Mouse (Mus musculus): ENCODE results near the gene Cdkl5. TPM values are rescaled to one million over a fixed set of nuclear protein-coding genes. Genes with fewer than 3 reads are reported as not detected.

The Cdkl5 gene
- 1 to 10 TPM; 2.2 to 2.8 TPM for total RNA-seq (2021)
- long read RNA-seq, experiment 1, result 0 reads
- long read RNA-seq, experiment 2, result 0 reads

DNA sequence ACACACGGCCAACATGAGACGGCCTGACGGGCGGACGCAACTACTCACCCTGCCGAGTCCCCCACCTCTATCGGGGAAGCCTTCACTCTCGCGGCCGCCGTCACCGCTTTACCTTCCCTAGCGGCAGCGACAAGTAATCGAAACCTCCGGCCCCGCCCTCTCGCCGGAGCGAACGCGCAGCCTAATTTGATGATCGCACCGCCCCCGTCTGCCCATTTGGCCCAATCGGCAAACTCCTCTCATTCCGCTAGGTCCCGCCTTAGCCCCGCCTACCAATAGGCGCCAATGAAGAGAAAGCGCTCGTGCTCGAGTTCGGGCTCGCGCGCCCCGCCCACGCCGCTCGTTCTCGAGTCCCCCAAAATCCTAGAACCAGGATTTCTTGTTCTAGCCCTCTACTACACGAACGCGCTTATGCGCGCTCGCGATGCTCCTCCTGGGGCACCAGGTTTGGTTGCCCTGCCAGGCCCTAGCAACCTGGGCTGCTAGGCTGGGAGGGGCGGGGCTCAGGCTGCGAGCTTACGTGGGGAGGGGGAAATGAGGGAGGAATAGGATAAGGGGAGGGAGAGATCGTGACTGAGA, at the start of gene Cdkl5:
TSS of gene Cdkl5 (minus strand) at position 162 of the 579 bp plus-strand sequence.
- DNase-seq (ENCODE audit: low spot score in 2 of 2), result peak; percentile 80 to 92

DNA sequence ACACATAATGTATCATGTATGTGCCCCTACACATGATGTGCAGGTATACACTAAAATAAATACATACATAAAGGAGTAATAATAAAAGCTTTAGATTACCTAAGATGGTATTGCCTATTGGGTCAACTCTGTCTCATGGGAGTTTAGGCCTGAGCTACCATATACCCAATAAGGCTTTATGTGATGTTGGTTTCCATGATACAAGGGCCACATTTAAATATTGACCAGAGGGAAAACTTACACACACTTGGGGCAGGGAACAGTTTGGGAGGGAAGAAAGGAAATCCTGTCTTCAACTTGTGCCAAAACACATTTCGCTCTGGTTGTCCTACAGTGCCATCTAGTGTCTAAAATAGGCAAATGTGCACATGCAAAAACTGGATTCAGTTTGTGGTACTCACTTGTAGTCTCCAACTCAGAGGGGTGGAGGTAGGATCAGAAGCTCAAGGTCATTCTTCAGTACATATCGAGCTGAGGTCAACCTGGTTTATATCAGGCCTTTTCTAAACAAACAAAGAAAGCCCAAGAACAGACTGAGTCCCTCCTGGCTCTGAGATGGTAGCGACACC, 38.8 kb upstream of the Cdkl5 start:
- DNase-seq (ENCODE audit: low spot score in 2 of 2), result peak in 1 of 2 experiments; percentile 9

DNA sequence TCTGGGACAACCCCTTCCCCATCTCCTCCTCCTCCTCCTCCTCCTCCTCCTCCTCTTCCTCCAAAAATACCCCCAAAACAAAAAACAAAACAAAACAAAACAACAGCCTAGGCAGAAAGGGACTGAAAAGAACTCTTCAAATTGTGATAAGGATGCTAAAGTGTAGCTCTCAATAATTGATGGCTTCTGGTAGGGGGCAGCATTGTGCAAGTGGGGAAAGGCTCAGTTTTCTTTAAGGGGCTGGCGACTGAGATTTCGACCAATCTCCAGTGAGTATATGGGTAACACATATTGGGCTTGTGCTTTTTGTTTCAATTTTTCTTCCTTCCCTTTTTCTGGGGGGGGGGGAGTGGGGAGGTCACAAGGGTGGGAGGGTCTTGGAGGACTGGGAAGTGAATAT, 37.9 kb upstream of the Cdkl5 start:
- no peak for DNase-seq (ENCODE audit: low spot score in 2 of 2)

DNA sequence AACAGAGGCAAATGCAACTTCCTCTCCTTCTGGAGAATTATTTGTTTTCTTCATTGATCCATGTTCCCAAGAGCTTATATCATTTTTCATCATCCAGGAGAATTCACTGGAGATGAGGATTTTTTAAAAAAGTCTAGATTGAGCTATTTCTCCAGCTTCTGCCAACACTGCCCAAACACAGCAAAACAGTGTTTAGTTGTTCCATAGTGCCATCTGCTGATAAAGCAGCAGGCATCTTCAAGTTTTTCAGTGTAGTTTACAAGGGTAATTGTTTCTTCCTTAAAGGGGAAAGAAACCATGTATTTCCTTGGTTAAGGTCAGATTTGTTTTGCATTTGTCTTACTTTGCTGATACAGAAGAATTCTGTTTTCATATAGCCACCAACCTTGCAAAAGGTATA, 35.7 kb upstream of the Cdkl5 start:
- DNase-seq (ENCODE audit: low spot score in 2 of 2), result no peak

DNA sequence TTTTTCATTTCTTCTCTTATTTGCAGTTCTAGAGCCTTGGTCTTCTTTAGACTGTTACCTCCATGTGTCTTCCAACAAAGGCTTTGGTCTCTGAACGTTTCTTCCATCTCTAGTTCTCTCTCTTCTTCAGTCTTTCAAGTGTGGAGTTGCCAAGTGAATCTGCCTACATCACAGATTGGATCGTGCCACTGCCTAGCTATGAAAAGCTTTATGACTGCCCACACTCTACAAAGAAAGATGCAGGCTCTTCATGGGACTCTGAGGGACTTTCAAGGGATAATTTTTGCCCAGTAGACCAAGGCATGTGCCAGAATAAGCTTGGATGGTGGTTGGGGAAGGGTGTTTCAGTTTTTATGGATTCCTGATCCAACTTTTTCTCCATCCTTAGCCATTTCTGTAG, 30.0 kb upstream of the Cdkl5 start:
- no peak for DNase-seq (ENCODE audit: low spot score in 2 of 2)

DNA sequence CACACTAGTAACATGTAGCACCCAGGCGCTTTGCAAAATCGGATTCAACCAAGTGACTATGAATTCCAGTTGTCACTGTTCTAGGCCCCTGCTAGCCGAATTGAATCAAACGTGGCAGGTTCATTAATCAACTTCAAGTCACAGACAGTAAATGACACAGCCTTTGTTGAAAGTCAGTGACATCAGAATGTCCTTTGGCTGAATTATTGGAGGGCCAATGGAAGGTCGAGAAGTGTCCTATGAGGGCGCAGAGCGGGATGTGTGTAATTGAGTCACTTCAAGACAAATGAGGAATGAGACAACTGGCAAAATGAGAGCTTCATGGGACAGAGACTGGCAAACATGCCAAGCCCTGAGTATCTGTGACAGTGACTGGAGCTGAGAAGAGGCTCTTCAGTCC, 27.0 kb upstream of the Cdkl5 start:
- DNase-seq (ENCODE audit: low spot score in 2 of 2), result no peak

DNA sequence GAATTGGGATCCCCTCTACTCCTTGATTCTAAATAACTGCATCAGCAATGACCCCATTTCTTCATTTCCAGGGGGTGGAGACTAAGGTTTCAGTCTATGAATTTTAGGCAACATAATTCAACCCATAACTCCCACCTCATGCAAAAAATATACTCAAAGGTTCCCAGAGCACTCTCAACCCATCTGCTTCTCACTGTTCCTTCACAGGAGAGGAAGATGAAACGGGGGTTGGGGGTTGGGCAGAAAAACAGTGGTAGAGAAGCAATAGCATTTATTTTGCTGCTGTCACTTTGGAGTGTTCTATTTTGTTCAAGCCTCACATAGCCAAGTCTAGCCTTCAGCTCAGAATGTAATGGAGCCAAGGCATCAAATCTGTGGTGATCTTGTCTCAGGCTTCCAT, 23.7 kb upstream of the Cdkl5 start:
- no peak for DNase-seq (ENCODE audit: low spot score in 2 of 2)

DNA sequence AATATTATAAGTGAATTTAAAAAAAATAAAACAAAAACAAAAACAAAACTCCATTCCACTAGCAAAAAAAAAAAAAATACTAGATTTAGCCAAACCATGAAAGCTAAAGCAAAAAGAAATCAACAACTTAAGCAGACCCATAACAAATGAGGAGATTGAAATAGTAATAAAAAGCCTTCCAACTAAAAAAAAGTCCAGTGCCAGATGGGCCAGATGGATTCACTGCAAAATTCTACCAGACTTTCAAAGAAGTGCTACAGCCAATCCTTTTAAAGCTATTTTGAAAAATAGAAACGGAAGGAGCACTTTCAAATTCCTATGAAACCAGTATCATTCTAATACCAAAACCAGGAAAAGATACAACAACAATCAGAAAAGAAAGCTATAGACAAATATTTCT, 11.8 kb upstream of the Cdkl5 start:
- no peak for DNase-seq (ENCODE audit: low spot score in 2 of 2)

DNA sequence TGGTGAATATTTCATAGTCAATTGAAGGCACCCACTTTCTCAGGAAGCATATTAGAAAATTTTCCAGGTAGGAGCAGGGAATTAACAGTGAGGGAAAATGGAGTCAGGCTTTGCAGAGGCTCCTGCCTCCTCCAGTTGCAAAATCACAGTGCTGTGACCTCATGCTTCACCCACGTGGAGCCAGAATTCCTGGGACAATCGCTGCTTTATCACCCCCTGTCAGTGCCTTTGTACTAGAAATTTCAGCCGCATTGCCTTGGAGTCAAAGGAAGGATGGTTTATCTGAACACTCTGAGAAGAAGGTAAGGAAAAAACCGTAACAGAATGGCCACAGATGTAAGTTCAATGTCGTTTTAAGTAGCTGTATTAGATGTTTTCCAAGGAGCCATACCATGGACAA, 1.5 kb upstream of the Cdkl5 start:
- no peak for DNase-seq (ENCODE audit: low spot score in 2 of 2)

DNA sequence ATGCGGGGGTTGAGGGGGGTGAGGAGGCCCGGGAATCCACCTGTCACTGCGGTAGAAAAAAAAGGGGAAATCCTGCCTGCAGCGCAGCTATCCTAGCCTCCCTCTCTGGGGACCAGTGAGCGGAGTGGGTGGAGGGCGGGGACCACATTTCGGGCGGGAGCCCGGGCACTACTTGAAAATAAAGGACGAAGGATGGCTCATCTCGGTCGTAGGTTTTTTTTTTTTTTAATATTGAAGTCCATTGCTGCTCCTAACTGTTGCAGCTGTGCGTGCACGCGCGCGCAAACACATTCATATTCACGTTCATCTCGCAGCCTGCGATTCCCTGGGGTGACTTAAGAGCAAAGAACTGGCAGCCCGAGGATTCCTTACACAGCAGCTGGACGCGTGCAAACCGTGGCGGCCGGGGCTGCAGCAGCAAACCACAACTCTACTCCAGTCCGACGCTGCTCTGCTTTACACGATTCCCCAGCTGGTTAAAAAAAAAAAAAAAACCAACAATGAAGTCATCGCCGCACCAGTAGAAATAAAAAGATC, 695 bp upstream of the Cdkl5 start:
- peak; percentile 16 to 31 for DNase-seq (ENCODE audit: low spot score in 2 of 2)

DNA sequence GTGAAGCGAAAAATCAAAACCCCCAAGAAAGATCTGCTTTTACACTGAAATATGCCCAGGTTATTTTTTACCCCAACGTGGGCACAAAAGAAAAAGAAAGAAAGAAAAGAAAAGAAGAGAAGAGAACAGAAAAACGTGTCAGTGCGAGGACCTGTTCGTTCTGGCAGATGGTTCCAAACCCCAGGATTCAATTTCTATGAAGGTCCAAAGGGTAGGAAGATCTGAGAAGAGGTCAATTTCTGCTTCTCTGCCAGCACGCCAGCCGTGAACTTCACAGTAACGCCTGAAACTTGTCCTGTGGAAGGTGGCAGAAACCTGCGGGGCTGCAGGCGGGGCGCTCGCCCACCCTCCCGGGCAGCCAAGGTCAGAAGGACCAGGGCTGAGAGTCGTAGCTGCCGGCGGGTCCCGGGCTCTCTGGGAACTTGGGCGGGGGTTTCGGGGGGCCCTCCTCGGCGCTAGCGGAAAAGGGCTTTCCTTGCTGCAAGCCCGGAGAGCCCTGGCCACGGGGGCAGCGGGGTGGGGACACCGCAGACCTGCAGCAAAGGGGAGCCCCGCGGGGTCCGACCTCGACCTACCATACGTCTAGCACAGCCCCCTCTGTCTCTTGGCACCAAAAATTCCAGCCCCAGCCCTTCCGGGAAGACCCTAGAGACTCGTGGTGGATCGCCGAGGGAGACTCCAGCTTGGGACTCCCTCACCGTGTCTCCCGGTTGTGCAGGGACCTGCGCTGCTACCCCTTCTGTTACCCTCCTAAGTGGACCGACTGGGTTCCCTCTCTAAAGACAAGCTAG, 560 bp downstream of the Cdkl5 start:
- peak; percentile 7 to 16 for DNase-seq (ENCODE audit: low spot score in 2 of 2)

DNA sequence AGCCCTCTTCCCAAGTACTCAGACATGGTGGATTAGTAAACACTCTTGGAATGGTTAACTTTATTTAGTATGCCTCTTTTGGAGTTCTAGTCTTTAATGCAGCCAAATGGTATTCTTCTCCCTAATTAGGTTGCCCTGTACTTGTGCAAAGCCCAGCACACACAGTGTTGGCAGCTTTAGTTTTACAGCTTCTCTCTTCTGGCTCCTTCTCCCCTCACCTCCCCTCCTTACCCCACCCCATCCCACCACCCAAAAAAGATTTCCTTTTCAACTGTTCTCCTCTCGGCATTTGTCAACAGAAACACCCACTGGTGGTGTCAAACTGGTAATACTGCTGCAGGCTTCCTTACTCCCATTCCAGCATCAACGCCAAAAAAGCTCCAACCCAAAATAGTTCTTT, 1.8 kb downstream of the Cdkl5 start:
- DNase-seq (ENCODE audit: low spot score in 2 of 2), result no peak

DNA sequence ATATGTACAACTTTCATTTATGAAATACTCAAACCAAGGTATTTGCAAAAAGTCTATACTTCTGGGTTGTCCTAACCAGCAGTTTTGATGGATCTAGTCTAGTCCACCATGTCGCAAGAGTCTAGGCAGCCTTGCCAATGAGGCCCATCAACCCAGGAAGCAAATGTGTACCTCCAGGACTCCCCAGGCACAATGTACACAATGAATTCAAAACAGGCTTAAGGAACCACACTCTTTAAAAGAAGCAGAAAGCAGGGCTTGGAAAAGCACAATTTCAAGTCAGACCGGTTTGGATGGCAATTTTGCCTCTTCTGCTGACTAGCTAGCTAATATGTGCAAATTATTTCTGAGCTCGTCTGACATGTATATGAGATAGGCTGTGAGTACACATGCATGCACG, 4.2 kb downstream of the Cdkl5 start:
- DNase-seq (ENCODE audit: low spot score in 2 of 2), result no peak

DNA sequence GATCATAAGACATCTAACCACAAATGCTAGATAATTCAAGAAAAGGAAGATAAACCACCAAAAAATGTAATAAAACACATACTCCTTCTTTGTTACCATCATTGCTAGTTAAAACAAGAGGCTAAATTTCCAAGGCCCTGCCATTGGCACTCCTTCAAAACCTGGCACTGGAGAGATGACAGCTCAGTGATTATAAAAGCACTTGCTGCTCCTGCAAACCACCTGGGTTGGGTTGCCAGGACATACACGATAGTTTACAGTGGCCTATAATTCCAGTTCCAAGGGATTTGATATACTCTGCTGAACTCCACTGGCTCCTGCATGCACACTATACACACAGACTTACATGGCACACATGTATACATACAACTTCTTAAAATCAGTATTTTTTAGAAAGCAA, 16.6 kb downstream of the Cdkl5 start:
- no peak for DNase-seq (ENCODE audit: low spot score in 2 of 2)

DNA sequence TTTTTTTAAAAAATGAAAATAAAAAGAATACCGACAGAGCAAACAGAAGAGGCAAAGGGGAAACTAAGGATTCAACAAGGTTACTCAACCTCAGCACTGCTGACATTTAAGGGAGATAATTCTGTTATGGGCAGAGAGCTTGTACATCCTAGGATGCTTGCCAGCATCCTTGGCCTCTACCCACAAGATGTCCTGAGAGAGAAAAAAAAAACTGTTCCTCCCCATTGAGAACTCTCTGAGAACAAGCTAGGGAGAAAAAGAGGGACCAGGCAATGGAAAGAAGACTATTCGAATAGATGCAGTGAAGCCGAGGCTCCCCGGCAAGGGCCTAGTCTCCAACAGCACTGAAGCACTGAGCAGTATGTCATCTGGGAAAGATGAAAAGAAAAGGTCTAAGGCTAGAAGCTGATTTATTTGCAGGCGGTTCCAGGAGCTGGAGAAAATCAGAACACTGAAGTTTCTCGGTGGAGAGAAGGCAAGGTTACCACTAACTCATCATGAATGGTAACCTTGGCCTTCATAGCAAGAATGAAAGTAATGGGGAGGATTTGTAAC, 22.4 kb downstream of the Cdkl5 start:
- DNase-seq (ENCODE audit: low spot score in 2 of 2), result no peak

DNA sequence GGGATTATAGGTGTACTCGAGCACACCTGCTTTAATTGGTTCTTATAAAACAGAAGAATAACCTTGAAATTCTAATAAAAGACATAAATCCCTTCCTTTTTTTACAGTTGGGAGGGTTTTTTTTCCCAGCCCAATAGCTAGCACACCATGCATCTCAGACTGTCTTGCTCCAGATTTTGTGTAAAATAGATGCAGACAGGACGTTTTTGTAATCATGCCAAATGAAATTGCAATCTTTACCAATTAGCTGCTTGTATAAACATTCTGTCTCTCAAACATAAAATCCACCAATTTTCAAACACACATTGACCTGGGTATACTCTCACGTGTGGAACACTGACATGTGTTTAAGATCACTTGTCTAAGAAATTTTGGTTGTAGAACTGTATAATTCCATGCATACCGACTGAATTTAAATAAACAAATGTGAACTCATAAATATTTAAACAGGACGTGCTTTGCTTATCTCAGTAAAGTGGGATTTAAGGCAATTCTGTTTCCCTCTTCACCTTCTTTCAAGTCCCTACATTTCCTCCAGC, 35.8 kb downstream of the Cdkl5 start:
- no peak for DNase-seq (ENCODE audit: low spot score in 2 of 2)

DNA sequence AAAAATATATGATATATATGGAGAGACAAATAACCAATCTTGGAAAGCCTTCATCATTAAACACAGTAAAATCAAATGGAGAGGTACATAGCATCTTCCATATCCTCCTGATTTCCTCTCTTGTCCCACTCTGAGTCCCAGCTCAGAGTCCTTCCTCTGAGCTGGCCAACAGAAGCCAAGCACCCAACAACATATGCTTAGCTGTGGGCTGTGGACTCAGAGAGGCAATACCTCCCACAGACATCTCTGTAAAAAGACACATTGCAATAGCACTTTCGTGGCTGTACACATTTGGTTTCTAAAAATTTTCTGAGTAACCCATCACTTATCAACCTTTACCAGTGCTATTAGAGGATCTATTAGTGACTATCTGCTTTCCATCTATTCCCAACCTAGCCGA, 44.9 kb downstream of the Cdkl5 start:
- DNase-seq (ENCODE audit: low spot score in 2 of 2), result no peak

DNA sequence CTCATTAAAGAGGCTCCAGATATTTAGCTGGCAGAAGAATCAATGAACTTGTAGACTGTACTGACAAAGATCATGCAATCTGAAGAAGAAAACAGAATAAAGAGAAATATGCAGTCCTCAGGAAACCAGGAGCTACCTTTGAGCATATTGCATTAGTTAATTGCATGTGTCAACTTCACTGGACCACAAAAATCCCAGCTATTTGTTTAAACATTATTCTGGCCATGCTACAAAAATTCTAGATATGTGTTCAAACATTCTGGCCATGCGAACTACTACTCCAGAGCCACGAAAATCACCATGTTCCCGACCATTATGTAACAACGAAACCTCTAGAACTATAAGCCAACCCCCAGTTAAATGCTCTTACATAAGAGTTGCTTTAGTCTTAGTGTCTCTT, 49.8 kb downstream of the Cdkl5 start:
- no peak for DNase-seq (ENCODE audit: low spot score in 2 of 2)

DNA sequence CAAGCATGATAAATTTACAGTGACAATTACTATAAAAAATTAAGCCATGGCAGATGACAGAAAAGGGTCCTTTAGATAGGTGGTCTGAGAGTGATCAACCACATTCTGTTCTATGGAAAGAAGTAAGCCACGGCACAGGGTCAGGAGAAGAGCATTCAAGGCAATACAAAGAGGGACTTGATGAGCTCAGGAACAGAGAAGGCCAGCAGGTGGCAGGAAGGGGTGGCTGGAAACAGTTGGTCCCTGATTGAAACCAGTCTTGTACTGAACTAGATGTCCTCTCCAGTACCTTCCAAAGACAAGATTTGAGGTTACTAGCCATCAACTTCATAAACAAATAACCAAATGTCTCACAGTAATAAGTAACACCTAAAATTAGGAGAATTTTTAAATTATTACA, 59.0 kb downstream of the Cdkl5 start:
- no peak for DNase-seq (ENCODE audit: low spot score in 2 of 2)

DNA sequence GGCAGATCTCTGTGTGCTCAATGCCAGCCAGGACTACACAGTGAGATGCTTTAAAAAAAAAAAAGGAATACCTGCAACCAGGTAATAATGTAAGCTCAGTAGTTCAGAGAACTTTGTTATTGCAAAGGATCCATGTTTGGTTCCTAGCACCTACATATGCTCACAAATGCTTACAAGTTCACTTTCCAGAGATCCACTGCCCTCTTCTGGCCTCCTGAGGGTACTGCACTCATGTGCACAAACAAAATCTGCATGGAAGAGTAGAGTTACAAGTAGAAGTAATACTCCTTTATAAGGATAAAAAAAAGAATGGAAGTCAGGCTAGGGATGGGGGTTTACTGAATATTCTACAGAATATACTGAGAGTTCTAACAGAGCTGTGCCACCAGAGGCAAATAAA, 63.8 kb downstream of the Cdkl5 start:
- DNase-seq (ENCODE audit: low spot score in 2 of 2), result no peak

DNA sequence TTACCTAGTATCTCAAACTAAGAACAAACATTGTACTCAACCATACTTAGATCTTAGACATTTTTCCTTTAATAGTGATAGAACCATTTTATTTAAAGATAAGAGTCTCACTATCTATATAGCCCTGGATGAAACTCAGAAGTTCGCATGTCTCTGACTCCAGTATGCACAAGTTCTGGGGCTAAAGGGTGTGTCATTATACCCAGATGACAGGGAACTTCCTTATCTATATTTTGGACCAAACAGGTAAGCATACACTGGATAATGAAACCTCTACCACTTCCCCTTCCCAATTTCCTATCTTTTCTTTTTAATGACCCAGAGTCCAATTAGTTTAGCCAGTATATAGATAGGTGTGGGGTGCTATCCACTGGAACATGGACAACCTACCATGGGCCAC, 65.6 kb downstream of the Cdkl5 start:
- DNase-seq (ENCODE audit: low spot score in 2 of 2), result no peak
